Mouse (Mus musculus) hindbrain, embryonic 13.5 days (tissue): Measurements from ENCODE around the gene Atp2c2. TPM values are rescaled to one million over a fixed set of nuclear protein-coding genes. Genes with fewer than 3 reads are reported as not detected.

ENCODE experiments used
- polyA plus RNA-seq: library from polyadenylated mRNA; unstranded; fragments of >200 nt; fragmentation: Nextera tagmentation; extraction: Ambion mirVana; gene quantifications from 2 replicates; pipeline ENCODE4 v1.2.1, GENCODE M21; 2015

Gene Atp2c2
- polyA plus RNA-seq, 1 experiment from 2014 or later = 0.21 TPM

Other genes with a start within 250 kb of the Atp2c2 start
- not detected in 2 replicates for gene Slc38a8, start 198.3 kb upstream of the Atp2c2 start, polyA plus RNA-seq
- gene Mbtps1, start 141.3 kb upstream of the Atp2c2 start, polyA plus RNA-seq = 61.3 and 63.2 TPM in 2 replicates
- gene Hsdl1, start 124.8 kb upstream of the Atp2c2 start, polyA plus RNA-seq = 138 and 150 TPM in 2 replicates
- gene Dnaaf1, start 124.8 kb upstream of the Atp2c2 start, polyA plus RNA-seq = 0.29 and 0.31 TPM in 2 replicates
- gene Taf1c, start 94.8 kb upstream of the Atp2c2 start, polyA plus RNA-seq = 12.6 and 14.5 TPM in 2 replicates
- gene Adad2, start 87.3 kb upstream of the Atp2c2 start, polyA plus RNA-seq = not detected in 2 replicates
- 0.09 TPM in 1 of 2 replicates, not detected in the other for gene Kcng4, start 64.3 kb upstream of the Atp2c2 start, polyA plus RNA-seq
- gene Wfdc1, start 33.6 kb upstream of the Atp2c2 start, polyA plus RNA-seq = 3.3 and 3.5 TPM in 2 replicates
- 11.8 and 12.8 TPM in 2 replicates for gene Tldc1, start 78.4 kb downstream of the Atp2c2 start, polyA plus RNA-seq
- gene Cotl1, start 140.5 kb downstream of the Atp2c2 start, polyA plus RNA-seq = 98.1 and 106 TPM in 2 replicates
- 14.6 and 14.8 TPM in 2 replicates for gene Klhl36, start 162.3 kb downstream of the Atp2c2 start, polyA plus RNA-seq
- 123 and 126 TPM in 2 replicates for gene Usp10, start 210.4 kb downstream of the Atp2c2 start, polyA plus RNA-seq
- 1.9 and 4.1 TPM in 2 replicates for gene Gm20388, start 210.8 kb downstream of the Atp2c2 start, polyA plus RNA-seq